Mouse (Mus musculus) bone marrow, adult 2 months (tissue): ENCODE results near the gene Arglu1.

Source experiments
- CTCF ChIP-seq: fragments of 200-500 bp; IDR thresholded peaks from 2 replicates; pipeline ENCODE4 v1.5.1; 2011; ENCODE audit warnings: low read length, control low read depth; ENCODE audit not compliant: control insufficient read depth, insufficient read depth
- POLR2A ChIP-seq: fragments of 200-500 bp; IDR thresholded peaks from 2 replicates; pipeline ENCODE4 v1.6.1; 2011; ENCODE audit warnings: low read depth, mild to moderate bottlenecking, control low read depth, low read length, borderline replicate concordance; ENCODE audit not compliant: control insufficient read depth

GRCm38 (mm10) chr8:8655346-8656340, 34.7 kb downstream of the Arglu1 start:
- TF ChIP-seq POLR2A (no peak), CTCF (no peak)
